ENCODE assay signal across 21 mouse cellular contexts in genomic region chr2:181381107-181381506, GRCm38 (mm10). TPM values are rescaled to one million over a fixed set of nuclear protein-coding genes. Genes with fewer than 3 reads are reported as not detected.
DNase-seq lines count a peak whose midpoint lies in the region; ATAC-seq lines count a peak whose summit lies in the region.
"Had no signal": no experiment of that assay in that cellular context is flagged by ENCODE, and none has a peak within 500 bp of the region (broad histone marks: within the 10 kb centered on the region; RNA-seq: fewer than 3 reads in every experiment).

No protein-coding gene starts in this region.

- DNase-seq in spleen, postnatal 36 days (ENCODE audit: low spot score in 2 of 2), result peak; percentile 22 to 35
- no peak for DNase-seq in spleen, adult 12 weeks (ENCODE audit: low spot score)
- peak; percentile 18 for DNase-seq in splenic B cell, adult 2 months (ENCODE audit: low read depth, low spot score)
- DNase-seq in hindbrain, embryonic 11.5 days (ENCODE audit: low spot score), result no peak
- DNase-seq in cerebellum, adult 11 months, result no peak
- no peak for DNase-seq in left cerebral cortex, adult 9 months (ENCODE audit: low spot score in 2 of 2)
- no peak for DNase-seq in urinary bladder, adult 18-20 months (ENCODE audit: low spot score in 2 of 2)
- DNase-seq: cerebellum, adult 8-10 months; heart, adult 18-20 months; heart, postnatal 36 days; lung, adult 2 months had no signal

- peak; percentile 85 for ATAC-seq in inflammation-experienced regulatory T-cells, adult 6 months
- ATAC-seq in hindbrain, embryonic 11.5 days (ENCODE audit: low FRiP score), result no peak
- ATAC-seq: intestine, postnatal 0 days; liver, embryonic 12.5 days; Patski had no signal

- H3K9ac ChIP-seq in hindbrain, embryonic 11.5 days (ENCODE audit: low read depth, low read length), result no peak overlapping the region
- H3K9ac ChIP-seq: heart, embryonic 13.5 days; hindbrain, embryonic 15.5 days; limb, embryonic 12.5 days; liver, embryonic 12.5 days; neural tube, embryonic 13.5 days had no signal

- no peaks in the 10 kb centered on the region for H3K9me3 ChIP-seq in hindbrain, embryonic 11.5 days (ENCODE audit: control insufficient read depth, low read length)
- H3K9me3 ChIP-seq: forebrain, embryonic 10.5 days; heart, embryonic 13.5 days; hindbrain, embryonic 15.5 days; limb, embryonic 12.5 days; liver, embryonic 12.5 days; neural tube, embryonic 13.5 days had no signal

- H3K4me2 ChIP-seq in hindbrain, embryonic 11.5 days (replicated peaks; ENCODE audit: low read depth, low read length), result no peak overlapping the region
- H3K4me2 ChIP-seq: heart, embryonic 13.5 days; hindbrain, embryonic 15.5 days; limb, embryonic 12.5 days; liver, embryonic 12.5 days; neural tube, embryonic 13.5 days had no signal

- 92% methylated on average over 5 of the region's 5 CpGs for WGBS in hindbrain, embryonic 11.5 days

- H3K4me1 ChIP-seq in hindbrain, embryonic 11.5 days (replicated peaks; ENCODE audit: control insufficient read depth, insufficient read depth, low read length), result no peaks in the 10 kb centered on the region
- H3K4me1 ChIP-seq: forebrain, embryonic 10.5 days; limb, embryonic 12.5 days; neural tube, embryonic 13.5 days had no signal

- peaks cover 7% of the 10 kb centered on the region for H3K36me3 ChIP-seq in splenic B cell, adult 2 months (ENCODE audit: control insufficient read depth, insufficient read depth, low read length, poor library complexity, severe bottlenecking)
- peaks cover 10% of the 10 kb centered on the region for H3K36me3 ChIP-seq in hindbrain, embryonic 11.5 days (ENCODE audit: control insufficient read depth, insufficient read depth, low read length)

- H3K27ac ChIP-seq in hindbrain, embryonic 11.5 days (ENCODE audit: low read depth, low read length), result no peak overlapping the region
- H3K27ac ChIP-seq: forebrain, embryonic 10.5 days; heart, embryonic 13.5 days; hindbrain, embryonic 15.5 days; kidney, postnatal 0 days; limb, embryonic 12.5 days; liver, embryonic 12.5 days; neural tube, embryonic 13.5 days had no signal

- H3K4me3 ChIP-seq in hindbrain, embryonic 11.5 days (ENCODE audit: low read depth, low read length), result no peak overlapping the region
- H3K4me3 ChIP-seq: forebrain, embryonic 10.5 days; heart, embryonic 13.5 days; hindbrain, embryonic 15.5 days; limb, embryonic 12.5 days; liver, embryonic 12.5 days; neural tube, embryonic 13.5 days had no signal

- no peaks in the 10 kb centered on the region for H3K27me3 ChIP-seq in splenic B cell, adult 2 months (ENCODE audit: control insufficient read depth, insufficient read depth, low read length, poor library complexity, severe bottlenecking)
- no peaks in the 10 kb centered on the region for H3K27me3 ChIP-seq in hindbrain, embryonic 11.5 days (ENCODE audit: control insufficient read depth, insufficient read depth, low read length)
- H3K27me3 ChIP-seq: heart, embryonic 13.5 days; hindbrain, embryonic 15.5 days; limb, embryonic 12.5 days; liver, embryonic 12.5 days; neural tube, embryonic 13.5 days; Patski had no signal

RNA-seq across cellular contexts. Expression of gene Lime1, which starts 1.2 kb away (rescaled TPM):
- 100 to 1,000 TPM; 340 to 573 (median 348) TPM for polyA plus RNA-seq in inflammation-experienced regulatory T-cells, adult 6 months (2017; shearing (Covaris generic))
- 20.2 and 20.9 TPM in 2 replicates for polyA plus RNA-seq in hindbrain, embryonic 11.5 days (2014; fragmentation: Nextera tagmentation; extraction: Ambion mirVana)

RNA-seq across cellular contexts. Expression of gene Arfrp1, which starts 15.9 kb away (rescaled TPM):
- 10 to 100 TPM; 60.4 to 69.3 (median 60.4) TPM for polyA plus RNA-seq in inflammation-experienced regulatory T-cells, adult 6 months (2017; shearing (Covaris generic))
- polyA plus RNA-seq in hindbrain, embryonic 11.5 days (2014; fragmentation: Nextera tagmentation; extraction: Ambion mirVana), result 51.6 and 55.2 TPM in 2 replicates

RNA-seq across cellular contexts. Expression of gene Zgpat, which starts 16.4 kb away (rescaled TPM):
- 10 to 100 TPM; 18.5 to 21.8 (median 20.9) TPM for polyA plus RNA-seq in inflammation-experienced regulatory T-cells, adult 6 months (2017; shearing (Covaris generic))
- 33.4 and 38.1 TPM in 2 replicates for polyA plus RNA-seq in hindbrain, embryonic 11.5 days (2014; fragmentation: Nextera tagmentation; extraction: Ambion mirVana)

Comparison
In these comparisons a context has a peak if more than half of its experiments do, and no peak if none do; other contexts are left out.
1. DNase-seq: peak in spleen, postnatal 36 days (2 of 2) and splenic B cell, adult 2 months (single experiment); none in spleen, adult 12 weeks (single experiment), hindbrain, embryonic 11.5 days (single experiment), cerebellum, adult 11 months (single experiment), left cerebral cortex, adult 9 months (0 of 2) and urinary bladder, adult 18-20 months (0 of 2).
2. RNA of gene Lime1, which starts 1.2 kb away (polyA plus RNA-seq): 340 to 573 TPM in inflammation-experienced regulatory T-cells, adult 6 months; 20.2 to 20.9 TPM in hindbrain, embryonic 11.5 days; every median in the first group is over 10 times any median in the second.